Mouse (Mus musculus) embryonic facial prominence, embryonic 14.5 days (tissue): ENCODE measurements around the gene Amacr. TPM values are rescaled to one million over a fixed set of nuclear protein-coding genes. Genes with fewer than 3 reads are reported as not detected.

Experiments
- ATAC-seq: fragments of 200-750 bp; cut with Nextera tagmentation; 2 replicates; pipeline ENCODE4 v1.8.0; 2017; ENCODE audit warnings: low read depth, moderate number of reproducible peaks, moderate TSS enrichment
- DNase-seq: peaks from one replicate; pipeline ENCODE4 v3.0.0-alpha.2; 2015; ENCODE audit warnings: low spot score
- H3K27ac ChIP-seq: fragments of 300-500 bp; sonication (generic); replicated peaks from 2 replicates; pipeline ENCODE4 v1.5.1; 2014; ENCODE audit warnings: low read depth, mild to moderate bottlenecking, low read length, moderate library complexity
- H3K27me3 ChIP-seq: fragments of 300-500 bp; sonication (generic); replicated peaks from 2 replicates; pipeline ENCODE4 v1.6.1; 2014; ENCODE audit warnings: low read length; ENCODE audit not compliant: control insufficient read depth, insufficient read depth
- H3K36me3 ChIP-seq: fragments of 300-500 bp; sonication (generic); 2 replicates; pipeline ENCODE4 v1.6.1; 2014; ENCODE audit warnings: low read length, mixed read lengths; ENCODE audit not compliant: control insufficient read depth, insufficient read depth
- H3K4me1 ChIP-seq: fragments of 300-500 bp; sonication (generic); 2 replicates; pipeline ENCODE4 v1.6.1; 2014; ENCODE audit warnings: antibody characterized with exemption, low read length; ENCODE audit not compliant: control insufficient read depth, insufficient read depth
- H3K4me2 ChIP-seq: fragments of 300-500 bp; sonication (generic); 2 replicates; pipeline ENCODE4 v1.6.1; 2014; ENCODE audit warnings: low read depth, mild to moderate bottlenecking, low read length, moderate library complexity, mixed read lengths
- H3K4me3 ChIP-seq: fragments of 300-500 bp; sonication (generic); 2 replicates; pipeline ENCODE4 v1.5.1; 2014; ENCODE audit warnings: low read depth, mild to moderate bottlenecking, low read length
- H3K9ac ChIP-seq: fragments of 300-500 bp; sonication (generic); 2 replicates; pipeline ENCODE4 v1.6.1; 2014; ENCODE audit warnings: low read depth, mild to moderate bottlenecking, low read length, moderate library complexity, mixed read lengths
- H3K9me3 ChIP-seq: fragments of 300-500 bp; sonication (generic); 2 replicates; pipeline ENCODE4 v1.6.1; 2016; ENCODE audit warnings: low read length; ENCODE audit not compliant: control insufficient read depth
- WGBS: fragments of 180-500 bp; shearing (Covaris S2); extraction: QIAGEN DNeasy Blood & Tissue Kit; methylation state at CpG from one replicate; pipeline ENCODE4 v1.1.7; 2014; 5-methylcytosine and 5-hydroxymethylcytosine counted together
- polyA plus RNA-seq: library from polyadenylated mRNA; unstranded; fragments of >200 nt; fragmentation: Nextera tagmentation; extraction: Ambion mirVana; gene quantifications from 2 replicates; pipeline ENCODE4 v1.2.1, GENCODE M21; 2014

The Amacr gene
- polyA plus RNA-seq, result 27.9 and 28.6 TPM in 2 replicates

GRCm38 (mm10) chr15:10981377-10982063, at the start of gene Amacr:
Gene Amacr (plus strand): TSS chr15:10981756.
- ATAC-seq (peak; percentile 99), DNase-seq (peak; percentile 95)
- Histone ChIP-seq H3K9me3 (no peaks in the 10 kb centered on the region), H3K36me3 (peaks cover under 1% of the 10 kb centered on the region; the same call in 1 of the 2 replicates), H3K4me3 (peak within 1 kb of the TSS; percentile 64), H3K27me3 (no peaks in the 10 kb centered on the region), H3K4me1 (peaks cover 9% of the 10 kb centered on the region), H3K9ac (peak within 1 kb of the TSS; percentile 82), H3K4me2 (peak within 1 kb of the TSS; percentile 67), H3K27ac (peak within 1 kb of the TSS; percentile 89; the same call in 1 of the 2 replicates)
- under 1% methylated on average over 45 of the region's 52 CpGs for WGBS

- no peak overlapping the region for H3K9ac ChIP-seq
- H3K4me1 ChIP-seq, result no peaks in the 10 kb centered on the region
- WGBS, result 50% methylated on average over 1 of the region's 1 CpGs
- no peaks in the 10 kb centered on the region for H3K36me3 ChIP-seq
- no peak overlapping the region for H3K4me2 ChIP-seq
- no peak for ATAC-seq
- H3K27me3 ChIP-seq, result no peaks in the 10 kb centered on the region
- DNase-seq, result no peak
- no peaks in the 10 kb centered on the region for H3K9me3 ChIP-seq
- H3K27ac ChIP-seq, result no peak overlapping the region
- no peak overlapping the region for H3K4me3 ChIP-seq
Measured at GRCm38 (mm10) chr15:10933930-10934329, 47.6 kb upstream of the Amacr start.

GRCm38 (mm10) chr15:10940148-10941108, 41.1 kb upstream of the Amacr start:
- 49% methylated on average over 15 of the region's 15 CpGs for WGBS
- Histone ChIP-seq H3K36me3 (no peaks in the 10 kb centered on the region), H3K27ac (peak overlapping the region; percentile 61), H3K4me1 (peaks cover 15% of the 10 kb centered on the region), H3K4me3 (no peak overlapping the region), H3K9ac (no peak overlapping the region), H3K9me3 (peaks cover 4% of the 10 kb centered on the region; the same call in 1 of the 2 replicates), H3K4me2 (no peak overlapping the region), H3K27me3 (no peaks in the 10 kb centered on the region)
- ATAC-seq (peak; percentile 91), DNase-seq (peak; percentile 91)

- peak; percentile 56 for DNase-seq
- no peak overlapping the region for H3K4me3 ChIP-seq
- no peak for ATAC-seq
- no peaks in the 10 kb centered on the region for H3K36me3 ChIP-seq
- WGBS, result 64% methylated on average over 6 of the region's 6 CpGs
- peak overlapping the region; percentile 52; the same call in 1 of the 2 replicates for H3K27ac ChIP-seq
- H3K9ac ChIP-seq, result no peak overlapping the region
- peaks cover 4% of the 10 kb centered on the region; the same call in 1 of the 2 replicates for H3K9me3 ChIP-seq
- peaks cover 15% of the 10 kb centered on the region for H3K4me1 ChIP-seq
- no peaks in the 10 kb centered on the region for H3K27me3 ChIP-seq
- no peak overlapping the region for H3K4me2 ChIP-seq
Measured at GRCm38 (mm10) chr15:10941901-10942300, 39.7 kb upstream of the Amacr start.

GRCm38 (mm10) chr15:10947852-10948251, 33.7 kb upstream of the Amacr start:
- Histone ChIP-seq H3K27ac (no peak overlapping the region), H3K4me1 (peaks cover 7% of the 10 kb centered on the region), H3K4me2 (no peak overlapping the region), H3K4me3 (no peak overlapping the region), H3K36me3 (no peaks in the 10 kb centered on the region), H3K27me3 (no peaks in the 10 kb centered on the region; the same call in 1 of the 2 replicates), H3K9me3 (peaks cover 4% of the 10 kb centered on the region; the same call in 1 of the 2 replicates), H3K9ac (no peak overlapping the region)
- WGBS, result 74% methylated on average over 1 of the region's 1 CpGs
- 0 out of 2 replicates have a peak, but pooled peaks have one; percentile 60 for ATAC-seq
- DNase-seq, result peak; percentile 47

DNA sequence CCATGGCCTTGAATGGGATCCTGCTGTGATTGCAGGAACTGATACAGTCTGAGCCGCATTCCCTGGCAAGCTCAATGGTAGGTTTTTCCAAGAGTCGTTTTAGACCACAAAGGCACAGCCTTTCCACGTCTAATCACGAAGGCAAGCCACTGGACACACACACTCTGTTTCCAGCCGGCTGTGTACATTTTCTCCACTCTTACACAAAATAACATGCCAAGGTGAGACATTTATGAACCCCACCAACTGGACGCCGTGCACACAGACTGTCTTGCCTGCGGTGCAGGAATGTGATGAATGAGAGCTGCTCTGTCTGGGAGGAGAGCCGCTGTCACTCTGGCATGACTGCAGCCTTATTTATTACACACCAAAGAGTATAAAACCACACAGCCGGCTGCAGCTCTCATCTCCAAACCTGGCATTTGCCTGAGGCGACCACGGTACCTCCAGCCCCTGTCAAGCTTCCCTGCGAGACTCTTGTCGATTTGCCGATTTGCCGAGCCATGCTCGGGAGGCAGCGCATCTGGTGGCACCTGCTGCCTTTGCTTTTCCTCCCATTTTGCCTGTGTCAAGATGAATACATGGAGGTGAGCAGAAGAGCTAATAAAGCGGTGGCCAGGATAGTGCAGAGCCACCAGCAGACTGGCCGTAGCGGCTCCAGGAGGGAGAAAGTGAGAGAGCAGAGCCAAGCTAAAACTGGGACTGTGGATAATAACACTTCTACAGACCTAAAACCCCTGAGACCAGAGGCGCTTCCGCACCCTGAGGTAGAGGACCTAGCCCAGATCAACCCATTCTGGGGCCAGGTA, 29.4 kb upstream of the Amacr start, which contains the start of gene C1qtnf3:
Gene C1qtnf3, plus strand, starts transcription at position 382 of the 809 bp plus-strand sequence.
- peak within 1 kb of the TSS; percentile 27 for H3K4me2 ChIP-seq
- no peaks in the 10 kb centered on the region; the same call in 1 of the 2 replicates for H3K27me3 ChIP-seq
- no peak within 1 kb of the TSS; the same call in 1 of the 2 replicates for H3K9ac ChIP-seq
- DNase-seq (peak; percentile 58), ATAC-seq (peak; percentile 48; the same call in 1 of the 2 replicates)
- WGBS, result 58% methylated on average over 23 of the region's 23 CpGs
- peak within 1 kb of the TSS; percentile 70 for H3K27ac ChIP-seq
- H3K9me3 ChIP-seq, result no peaks in the 10 kb centered on the region
- H3K4me1 ChIP-seq, result peaks cover 11% of the 10 kb centered on the region
- H3K36me3 ChIP-seq, result no peaks in the 10 kb centered on the region
- 0 out of 2 replicates have a peak within 1 kb of the TSS, but pooled peaks have one; percentile 3 for H3K4me3 ChIP-seq

- peak overlapping the region; percentile 70 for H3K27ac ChIP-seq
- 52% methylated on average over 4 of the region's 4 CpGs for WGBS
Measured at GRCm38 (mm10) chr15:10952760-10953305, 28.7 kb upstream of the Amacr start.

More at GRCm38 (mm10) chr15:10952760-10953305, 28.7 kb upstream of the Amacr start:
- no peaks in the 10 kb centered on the region; the same call in 1 of the 2 replicates for H3K27me3 ChIP-seq
- DNase-seq, result no peak
- no peak overlapping the region for H3K9ac ChIP-seq
- H3K36me3 ChIP-seq, result no peaks in the 10 kb centered on the region
- no peak for ATAC-seq
- peaks cover 11% of the 10 kb centered on the region for H3K4me1 ChIP-seq
- H3K9me3 ChIP-seq, result no peaks in the 10 kb centered on the region
- peak overlapping the region; percentile 27 for H3K4me2 ChIP-seq
- H3K4me3 ChIP-seq, result 0 out of 2 replicates have a peak overlapping the region, but pooled peaks have one; percentile 3
